Mouse (Mus musculus) MEL (cell line): ENCODE results near the gene Igtp.

Experiments
- CHD1 ChIP-seq: IDR thresholded peaks from 2 replicates; pipeline ENCODE4 v1.6.1; 2012; ENCODE audit warnings: low read depth, mild to moderate bottlenecking, inconsistent platforms, low read length, improper control_type of control experiment
- ELF1 ChIP-seq: IDR thresholded peaks from 2 replicates; pipeline ENCODE4 v1.6.1; 2014; ENCODE audit warnings: low read depth, mild to moderate bottlenecking, inconsistent platforms, low read length, improper control_type of control experiment, moderate library complexity
- EP300 ChIP-seq, 2 experiments: IDR thresholded peaks; 2 replicates each; pipeline ENCODE4 v1.6.1; 2011; ENCODE audit warnings: improper control_type of control experiment in 2 of 2, low read length in 2 of 2, low read depth in 1 of 2, mild to moderate bottlenecking in 1 of 2
- HCFC1 ChIP-seq: IDR thresholded peaks from 2 replicates; pipeline ENCODE4 v1.6.1; 2012; ENCODE audit warnings: low read depth, mild to moderate bottlenecking, inconsistent platforms, low read length, improper control_type of control experiment, moderate library complexity
- MAFK ChIP-seq: IDR thresholded peaks from 2 replicates; pipeline ENCODE4 v1.6.1; 2011; ENCODE audit warnings: low read depth, mild to moderate bottlenecking, low read length, improper control_type of control experiment, borderline replicate concordance
- POLR2A ChIP-seq, 2 experiments: IDR thresholded peaks; 2 replicates each; pipeline ENCODE4 v1.6.1; 2011 to 2012; ENCODE audit warnings: low read length in 2 of 2, mild to moderate bottlenecking in 2 of 2, control low read depth in 1 of 2, improper control_type of control experiment in 1 of 2, low read depth in 1 of 2, moderate library complexity in 1 of 2; ENCODE audit not compliant: control insufficient read depth in 1 of 2, insufficient read depth in 1 of 2, poor library complexity in 1 of 2
- POLR2AphosphoS2 ChIP-seq: IDR thresholded peaks from 2 replicates; pipeline ENCODE4 v1.6.1; 2011; ENCODE audit warnings: low read length, improper control_type of control experiment
- RCOR1 ChIP-seq: IDR thresholded peaks from 2 replicates; pipeline ENCODE4 v1.6.1; 2012; ENCODE audit warnings: low read depth, mild to moderate bottlenecking, inconsistent platforms, low read length, improper control_type of control experiment
- SIN3A ChIP-seq: IDR thresholded peaks from 2 replicates; pipeline ENCODE4 v1.6.1; 2012; ENCODE audit warnings: low read length, improper control_type of control experiment, inconsistent platforms
- TAL1 ChIP-seq: IDR thresholded peaks from 2 replicates; pipeline ENCODE4 v1.6.1; 2012; ENCODE audit warnings: mild to moderate bottlenecking, inconsistent platforms, low read length, moderate library complexity, mixed read lengths
- USF1 ChIP-seq: IDR thresholded peaks from 2 replicates; pipeline ENCODE4 v1.6.1; 2014; ENCODE audit warnings: low read depth, mild to moderate bottlenecking, inconsistent platforms, low read length, improper control_type of control experiment, moderate library complexity
- ZC3H11A ChIP-seq: IDR thresholded peaks from 2 replicates; pipeline ENCODE4 v1.6.1; 2012; ENCODE audit warnings: low read depth, mild to moderate bottlenecking, inconsistent platforms, low read length, improper control_type of control experiment

GRCm38 (mm10) chr11:58254411-58254810 is 55.1 kb downstream of the Igtp start:
- TF ChIP-seq SIN3A, result no peak
- TF ChIP-seq TAL1, result no peak
- no peak for TF ChIP-seq EP300 (IDR thresholded peaks at IDR 0.05; ENCODE audit: low read depth in 1 of 2, low read length in 2 of 2)
- TF ChIP-seq CHD1, result no peak
- no peak for TF ChIP-seq POLR2AphosphoS2
- TF ChIP-seq RCOR1, result no peak
- TF ChIP-seq ELF1, result no peak
- no peak for TF ChIP-seq MAFK
- TF ChIP-seq POLR2A (IDR thresholded peaks at IDR 0.05; ENCODE audit: control insufficient read depth in 1 of 2, insufficient read depth in 1 of 2, low read depth in 1 of 2, low read length in 2 of 2, poor library complexity in 1 of 2), result no peak
- TF ChIP-seq HCFC1, result no peak
- TF ChIP-seq USF1, result no peak
- no peak for TF ChIP-seq ZC3H11A
